Mouse (Mus musculus): ENCODE measurements at regions not wholly inside any gene's neighbourhood (a gene's known extent, or its start where the extent isn't known, plus 50 kb on each side); places are given as distances from the start of the nearest gene placed in this dataset.
"Not testable (repeated sequence)": the region's sequence is repeated elsewhere in the genome, so short reads cannot be mapped to it uniquely, and the experiment has no call there.

DNA sequence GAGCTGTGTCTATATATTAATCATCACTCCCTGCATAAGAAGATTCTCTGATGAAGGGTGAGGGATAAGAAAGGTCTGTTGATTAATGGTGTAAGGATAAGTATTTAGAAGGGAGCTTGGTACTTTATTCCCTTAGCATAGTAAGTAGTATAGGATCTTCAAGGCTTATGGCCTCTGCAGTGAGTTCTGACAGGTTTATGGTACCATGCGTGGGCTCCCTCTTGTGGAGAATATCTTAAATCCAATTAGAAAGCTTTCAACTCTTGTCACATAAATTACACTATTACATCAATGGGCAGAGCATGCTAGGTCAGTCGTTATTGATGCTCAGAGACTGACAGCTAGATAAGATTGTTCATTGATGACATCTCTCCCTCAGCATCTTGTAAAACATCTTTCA, 112.7 kb upstream of the Grin3a start:
- DNase-seq (ENCODE audit: low spot score in 2 of 2), result no peak

DNA sequence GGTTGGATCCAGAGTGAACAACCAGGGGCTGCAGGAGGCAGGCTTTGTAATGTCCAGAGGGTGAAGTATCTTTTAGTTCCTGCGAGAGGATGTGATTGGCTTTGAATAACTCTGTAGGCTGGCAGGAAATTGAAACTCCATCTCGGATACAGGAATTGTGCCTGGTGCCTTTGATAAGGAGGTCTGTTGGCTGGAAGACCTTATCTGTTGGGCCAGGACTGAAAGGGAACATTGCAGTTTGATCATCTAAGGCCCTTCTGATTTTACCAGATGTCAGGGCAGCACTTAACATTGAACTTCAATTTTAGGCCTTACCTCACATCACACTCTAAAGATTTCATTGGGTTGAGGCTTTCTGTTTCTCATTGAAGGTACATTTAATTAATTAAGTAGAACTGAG, 111.3 kb upstream of the Grin3a start:
- DNase-seq (ENCODE audit: low spot score in 2 of 2), result no peak

DNA sequence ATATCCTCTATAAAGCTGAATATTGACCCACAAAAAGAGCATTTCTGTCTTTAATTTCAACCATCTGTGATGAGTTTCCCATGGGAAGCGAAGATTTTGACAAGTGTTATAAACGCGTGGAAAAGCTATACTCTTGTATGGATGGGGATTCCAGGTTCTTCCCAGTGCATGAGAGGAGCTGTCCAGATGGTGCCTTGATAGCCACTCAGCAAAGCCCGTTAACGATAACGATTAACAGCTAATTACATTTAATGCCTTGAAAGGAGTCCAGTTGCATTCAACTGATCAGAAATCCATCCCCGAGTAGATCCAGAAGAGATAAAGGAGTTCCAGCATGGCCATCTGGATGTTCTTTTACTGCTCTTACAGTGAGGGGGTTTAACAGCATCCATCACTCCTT, 100.8 kb upstream of the Grin3a start:
- no peak for DNase-seq (ENCODE audit: low spot score in 2 of 2)

DNA sequence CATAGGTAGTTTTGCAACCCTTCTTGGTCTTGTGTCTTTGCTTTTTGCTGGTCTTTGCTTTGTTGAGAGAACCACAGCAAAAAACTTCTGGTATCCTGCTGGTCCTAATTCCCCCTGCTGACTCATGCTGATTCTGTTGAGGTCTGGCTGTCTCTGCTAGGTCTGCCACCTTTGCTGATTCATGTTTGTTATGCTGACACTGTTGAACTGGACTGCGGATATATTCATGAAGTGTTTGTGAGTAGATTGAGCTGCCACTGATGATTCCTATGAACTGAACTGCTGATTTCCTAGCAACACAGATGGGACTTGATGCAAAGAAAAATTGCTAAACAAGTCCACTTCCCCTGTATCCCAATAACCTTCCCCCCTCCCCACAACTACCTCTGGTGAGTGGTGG, 91.9 kb upstream of the Grin3a start:
- no peak for DNase-seq (ENCODE audit: low spot score in 2 of 2)

DNA sequence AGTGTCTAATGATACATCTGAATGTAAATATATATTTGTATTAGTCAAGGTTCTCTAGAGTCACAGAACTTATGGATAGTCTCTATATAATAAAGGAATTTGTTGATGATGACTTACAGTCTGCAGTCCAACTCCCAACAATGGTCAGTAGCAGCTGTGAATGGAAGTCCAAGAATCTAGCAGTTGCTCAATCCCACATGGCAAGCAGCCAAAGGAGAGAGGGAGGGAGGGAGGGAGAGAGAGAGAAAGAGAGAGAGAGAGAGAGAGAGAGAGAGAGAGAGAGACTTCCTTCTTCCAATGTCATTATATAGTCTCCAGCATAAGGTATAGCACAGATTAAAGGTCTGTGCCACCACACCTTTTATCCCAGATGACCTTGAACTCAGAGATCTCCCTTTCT, 84.1 kb upstream of the Grin3a start:
- not testable (repeated sequence) for DNase-seq (ENCODE audit: low spot score in 2 of 2)

DNA sequence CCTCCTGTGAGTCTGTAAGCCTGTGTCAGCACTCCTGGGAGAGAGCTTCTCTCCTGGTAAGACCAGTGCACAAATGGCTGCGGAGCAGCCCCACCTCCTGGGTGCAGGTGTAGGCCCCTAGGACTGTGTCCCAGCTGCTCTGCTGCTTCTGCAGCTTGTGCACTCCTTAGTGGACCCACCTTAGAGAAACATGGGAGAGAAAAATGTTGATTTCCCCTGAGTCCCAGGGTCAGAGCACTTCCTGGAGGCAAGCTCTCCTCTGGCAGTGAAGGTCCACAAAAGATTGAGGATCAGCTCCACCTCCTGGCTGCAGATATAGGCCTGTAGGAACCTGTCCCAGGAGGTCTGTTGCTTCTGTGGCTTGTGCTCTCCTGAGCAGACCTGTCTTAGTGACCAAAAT, 81.5 kb upstream of the Grin3a start:
- DNase-seq (ENCODE audit: low spot score in 2 of 2), result no peak

DNA sequence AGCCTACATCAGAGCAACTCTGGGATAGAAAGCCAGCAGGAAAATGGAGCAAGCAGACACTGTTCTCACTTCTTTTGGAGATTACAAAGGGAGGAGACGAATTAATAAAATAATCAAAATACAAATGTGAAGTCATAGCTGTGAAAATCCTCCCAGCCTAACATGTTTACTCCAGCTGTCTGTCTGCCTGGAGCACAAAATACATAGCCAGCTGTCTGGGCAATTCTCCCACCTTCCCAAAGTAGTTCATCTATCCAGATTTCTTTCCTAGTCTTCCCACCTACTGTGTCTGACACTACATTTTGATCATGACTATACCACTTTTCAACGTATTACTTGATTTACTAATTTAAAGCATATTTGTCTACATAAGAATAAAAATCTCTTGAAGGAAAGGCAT, 68.7 kb upstream of the Grin3a start:
- no peak for DNase-seq (ENCODE audit: low spot score in 2 of 2)

DNA sequence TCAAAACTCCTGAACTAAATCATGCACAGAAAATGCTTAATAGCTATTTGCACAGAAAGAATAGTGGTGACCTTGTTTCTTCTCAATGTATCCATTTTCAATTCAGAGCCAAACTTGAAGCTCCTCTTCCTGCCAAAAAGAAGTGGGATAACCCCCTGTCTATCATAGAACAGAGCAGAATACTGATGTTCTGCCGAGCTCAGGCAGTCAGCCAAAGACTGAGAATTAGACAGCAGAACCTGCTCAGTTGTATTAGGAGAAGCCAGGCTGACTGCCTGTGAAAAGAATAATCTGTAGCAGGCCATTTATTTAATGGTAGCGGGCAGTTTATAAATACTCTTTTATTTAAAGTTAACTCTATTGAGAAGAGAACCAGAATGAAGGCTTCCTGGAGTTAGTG, 68.1 kb upstream of the Grin3a start:
- DNase-seq (ENCODE audit: low spot score in 2 of 2), result peak in 1 of 2 experiments; percentile 31

Measured in left cerebral cortex, adult 8-10 months (tissue).